Mouse (Mus musculus) thymus, postnatal 36 days (tissue): ENCODE measurements around the gene Junb.

ENCODE experiments used
- DNase-seq, 2 experiments: peaks; one replicate each; pipeline ENCODE4 v3.0.0; 2022; ENCODE audit warnings: mixed read lengths in 2 of 2

The Junb gene

DNA sequence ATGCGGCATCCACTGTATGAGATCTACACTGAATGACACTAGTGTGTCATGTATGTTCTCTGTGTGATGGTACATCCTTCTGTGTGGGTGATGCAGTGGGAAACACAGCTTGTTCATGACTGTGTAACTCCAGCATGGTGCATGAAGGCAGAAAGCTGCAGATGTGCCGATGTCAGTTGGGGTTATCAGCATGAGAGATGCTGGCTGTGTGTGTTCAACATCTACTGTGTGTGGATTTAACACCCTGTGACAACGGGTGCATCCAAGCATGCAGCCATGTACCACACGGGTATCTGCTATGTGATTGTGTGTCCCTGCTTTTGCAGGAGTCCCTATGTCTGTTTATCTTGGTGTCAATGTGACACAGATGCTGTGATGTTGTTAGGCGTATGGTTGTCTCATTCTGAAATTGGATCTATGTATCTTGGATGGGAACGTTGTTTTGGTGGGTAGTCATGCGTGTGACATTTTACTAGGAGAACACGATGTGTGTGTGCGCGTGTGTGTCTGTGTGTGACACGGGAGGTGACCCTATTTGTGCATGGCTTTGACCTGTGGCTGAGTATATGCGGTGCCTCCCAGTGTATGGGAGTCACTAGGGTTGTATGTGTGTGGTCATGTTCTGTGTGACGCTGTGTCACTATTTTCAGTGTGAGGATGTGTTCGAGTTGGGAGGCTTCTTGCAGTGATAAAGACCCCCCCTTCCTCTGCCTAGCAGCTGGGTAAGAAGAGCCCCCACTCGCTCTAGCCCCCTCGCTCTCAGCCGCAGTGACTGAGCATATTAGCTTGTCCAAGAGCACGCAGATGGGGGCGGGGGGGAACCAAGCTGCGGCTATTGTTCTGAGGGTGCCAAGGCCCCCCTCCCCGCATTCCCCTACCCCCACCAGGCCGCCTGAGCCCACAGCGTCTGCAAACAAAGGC is 42.2 kb downstream of the Junb start:
- no peak for DNase-seq

GRCm38 (mm10) chr8:84935489-84935888 is 43.0 kb downstream of the Junb start:
- no peak for DNase-seq

DNA sequence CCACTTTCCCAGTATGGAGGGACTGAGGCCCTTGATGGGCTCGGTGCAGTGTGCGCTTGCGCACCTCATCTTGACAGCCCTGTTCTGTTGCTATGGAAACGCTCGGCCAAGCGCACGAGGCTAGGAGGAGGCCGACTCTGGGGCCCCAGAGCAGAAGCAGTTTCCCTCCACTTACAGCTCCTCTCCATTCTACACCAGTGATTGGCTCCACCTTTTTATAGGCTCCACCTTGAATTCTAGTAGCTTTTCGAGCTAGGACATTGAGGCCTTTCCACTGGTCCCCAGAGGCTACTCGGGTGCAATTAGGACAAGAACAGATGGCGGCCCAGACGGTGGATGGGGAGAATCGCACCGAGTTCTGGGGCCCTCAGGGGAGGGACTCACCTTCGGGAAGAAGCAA is 43.7 kb downstream of the Junb start:
- DNase-seq: no peak

- no peak for DNase-seq
Observed at GRCm38 (mm10) chr8:84933767-84934559, 44.6 kb downstream of the Junb start.

GRCm38 (mm10) chr8:84930582-84930981 is 47.9 kb downstream of the Junb start:
- no peak for DNase-seq

- peak; percentile 56 for DNase-seq
Observed at GRCm38 (mm10) chr8:84928456-84929306, 49.8 kb downstream of the Junb start.

DNA sequence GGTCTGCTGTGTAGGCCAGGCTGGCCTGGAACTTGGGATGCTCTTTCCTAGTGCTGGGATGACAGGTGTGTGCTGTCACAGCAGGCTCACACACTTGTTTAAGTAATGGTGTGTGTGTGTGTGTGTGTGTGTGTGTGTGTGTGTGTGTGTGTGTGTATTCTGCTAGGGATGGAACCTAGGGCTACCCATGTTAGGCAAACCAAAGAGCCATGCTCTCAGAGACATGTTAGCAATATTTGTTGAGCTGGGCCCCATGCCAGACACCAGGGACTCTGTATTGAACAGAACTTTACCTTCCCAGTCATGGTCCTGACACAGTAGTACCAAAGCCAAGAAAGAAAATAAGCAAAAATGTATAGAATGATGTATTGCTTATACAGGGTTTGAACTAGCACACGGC is 51.0 kb downstream of the Junb start:
- DNase-seq: no peak

DNA sequence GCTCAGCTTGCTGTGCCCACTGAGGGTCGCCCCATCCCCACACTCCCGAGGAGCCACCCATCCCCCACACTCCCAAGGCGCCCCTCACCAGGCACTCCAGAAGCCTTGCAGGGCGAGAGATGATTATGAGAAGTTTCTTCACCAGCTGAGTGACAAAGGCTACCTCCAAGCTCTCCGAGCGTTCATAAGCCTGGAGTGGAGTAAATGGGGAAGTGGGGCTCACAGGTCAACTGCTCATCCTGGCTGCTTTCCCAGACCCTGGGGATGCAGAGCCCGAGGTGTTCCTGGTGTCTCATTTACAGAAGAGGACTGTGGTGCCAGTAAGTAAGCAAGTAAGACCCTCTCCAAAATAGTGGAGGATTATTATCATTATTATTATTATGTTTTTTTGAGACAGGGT is 53.0 kb downstream of the Junb start:
- DNase-seq: no peak
